Mouse (Mus musculus): ENCODE data around the gene Wbp1.

Wbp1 gene

DNA sequence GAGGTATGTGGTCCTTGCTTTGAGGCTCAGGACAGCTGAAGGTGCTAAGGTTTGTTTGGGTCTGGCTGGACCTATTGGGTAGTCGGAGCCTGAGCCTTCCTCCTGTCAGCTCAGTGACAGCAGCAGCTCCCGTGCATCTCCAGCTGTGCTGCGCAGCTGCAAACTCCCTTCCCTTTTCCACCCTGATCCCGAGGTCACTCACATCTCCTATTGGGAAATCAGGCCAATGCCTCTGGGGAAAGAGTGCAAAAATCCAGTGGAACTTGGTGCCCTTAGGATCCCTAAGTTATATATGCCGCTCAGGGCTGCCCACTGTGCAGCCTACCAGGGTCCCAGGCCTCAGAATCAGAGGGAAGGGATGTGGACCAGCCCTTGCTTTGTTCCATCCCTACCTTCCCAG is 37.9 kb downstream of the Wbp1 start:
- no peak for DNase-seq (ENCODE audit: low spot score)

DNA sequence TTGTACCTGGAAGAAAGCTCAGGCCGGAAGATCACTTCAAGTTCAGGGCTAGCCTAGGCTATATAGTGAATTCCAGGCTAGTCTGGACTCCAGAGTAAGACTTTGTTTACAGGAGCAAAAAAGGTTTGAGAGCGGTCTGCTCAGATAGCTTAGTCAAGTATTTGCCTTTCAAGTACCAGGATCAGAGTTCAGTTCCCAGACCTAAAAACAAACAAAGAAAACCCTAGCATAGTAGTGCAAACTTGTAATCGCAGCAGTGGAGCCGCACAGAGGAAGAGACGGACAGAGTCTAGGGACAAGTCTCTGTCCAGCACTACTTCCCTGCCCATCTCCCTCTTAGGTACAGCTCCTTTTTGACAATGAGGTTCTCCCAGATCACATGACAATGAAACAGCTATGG is 41.1 kb downstream of the Wbp1 start:
- no peak for DNase-seq (ENCODE audit: low spot score)

- DNase-seq (ENCODE audit: low spot score): peak; percentile 98
These were observed 43.0 kb downstream of the Wbp1 start for GRCm38 (mm10) chr6:83078324-83078858.

- DNase-seq (ENCODE audit: low spot score): no peak
These were observed 43.6 kb downstream of the Wbp1 start, which contains the start of gene Pcgf1 for GRCm38 (mm10) chr6:83077630-83078323. Pcgf1 (plus strand) TSS chr6:83077869.

GRCm38 (mm10) chr6:83074979-83075378 is 46.4 kb downstream of the Wbp1 start:
- DNase-seq (ENCODE audit: low spot score): no peak

GRCm38 (mm10) chr6:83071220-83071619 is 50.1 kb downstream of the Wbp1 start:
- DNase-seq (ENCODE audit: low spot score): no peak

GRCm38 (mm10) chr6:83070311-83071219 is 50.8 kb downstream of the Wbp1 start:
- no peak for DNase-seq (ENCODE audit: low spot score)

GRCm38 (mm10) chr6:83070247-83070310 is 51.3 kb downstream of the Wbp1 start, which contains the start of gene Tlx2:
Tlx2 (minus strand) TSS chr6:83070293.
- DNase-seq (ENCODE audit: low spot score): no peak

GRCm38 (mm10) chr6:83069488-83070246 is 51.7 kb downstream of the Wbp1 start:
- no peak for DNase-seq (ENCODE audit: low spot score)
